Mouse (Mus musculus) embryonic fibroblast, embryonic 13.5 days (primary cell): ENCODE data around the gene Ipcef1.

ENCODE experiments used
- CTCF ChIP-seq: IDR thresholded peaks from 2 replicates; pipeline ENCODE4 v1.5.1; 2011; ENCODE audit warnings: mild to moderate bottlenecking, control low read depth, low read length, moderate library complexity, borderline replicate concordance; ENCODE audit not compliant: insufficient read depth
- POLR2A ChIP-seq: IDR thresholded peaks from 2 replicates; pipeline ENCODE4 v1.6.1; 2011; ENCODE audit warnings: low read depth, mild to moderate bottlenecking, control low read depth, low read length, moderate library complexity

GRCm38 (mm10) chr10:6934776-6935175 lies 117.5 kb downstream of the Ipcef1 start:
- no peak for TF ChIP-seq POLR2A
- TF ChIP-seq CTCF = no peak
